8 mouse cellular contexts compared by ENCODE assay signal in genomic region chr10:128731002-128731433, GRCm38 (mm10). TPM values are rescaled to one million over a fixed set of nuclear protein-coding genes. Genes with fewer than 3 reads are reported as not detected.
DNase-seq lines count a peak whose midpoint lies in the region; ATAC-seq and TF ChIP-seq lines count a peak whose summit lies in the region.

No protein-coding gene starts in this region.

- H3K4me2 ChIP-seq in CH12.LX (ENCODE audit: insufficient read depth, low read depth, poor library complexity, severe bottlenecking): no peak overlapping the region
- peak overlapping the region; percentile 56 for H3K4me2 ChIP-seq in heart, embryonic 13.5 days
- H3K4me2 ChIP-seq in kidney, postnatal 0 days (ENCODE audit: low read length): 0 out of 2 replicates have a peak overlapping the region, but pooled peaks have one; percentile 17
- no peak overlapping the region; the same call in 1 of the 2 replicates for H3K4me2 ChIP-seq in neural tube, embryonic 14.5 days (ENCODE audit: low read depth, low read length)

- no peak overlapping the region for H3K27ac ChIP-seq in CH12.LX (ENCODE audit: insufficient read depth, low read depth)
- H3K27ac ChIP-seq in heart, embryonic 13.5 days (replicated peaks): no peak overlapping the region
- no peak overlapping the region for H3K27ac ChIP-seq in kidney, postnatal 0 days
- no peak overlapping the region for H3K27ac ChIP-seq in neural tube, embryonic 14.5 days (ENCODE audit: low read depth, low read length)

- WGBS in heart, embryonic 13.5 days: 19% methylated on average over 10 of the region's 10 CpGs
- 16% methylated on average over 10 of the region's 10 CpGs for WGBS in kidney, postnatal 0 days
- WGBS in neural tube, embryonic 14.5 days: 18% methylated on average over 10 of the region's 10 CpGs

- peaks cover 11% of the 10 kb centered on the region for H3K9me3 ChIP-seq in CH12.LX (replicated peaks; ENCODE audit: low read length)
- no peaks in the 10 kb centered on the region for H3K9me3 ChIP-seq in heart, embryonic 13.5 days
- no peaks in the 10 kb centered on the region for H3K9me3 ChIP-seq in kidney, postnatal 0 days (replicated peaks; ENCODE audit: low read length)
- H3K9me3 ChIP-seq in neural tube, embryonic 14.5 days (ENCODE audit: control insufficient read depth, low read length): no peaks in the 10 kb centered on the region

- peak; percentile 64 for DNase-seq in CH12.LX (ENCODE audit: extremely low read depth)
- peak; percentile 21 for DNase-seq in c-Kit-negative CD71-positive TER-119-positive erythroid progenitor cells, embryonic 14.5 days (ENCODE audit: low read depth, low spot score)
- DNase-seq in fibroblast of lung, adult 2 months (ENCODE audit: low read depth): peak; percentile 32
- peak; percentile 81 for DNase-seq in kidney, postnatal 0 days (ENCODE audit: low spot score)
- DNase-seq in lung, adult 18-20 months: peak; percentile 69 to 76
- peak; percentile 90 for DNase-seq in testis, postnatal 10 days (ENCODE audit: low spot score)

- no peaks in the 10 kb centered on the region for H3K27me3 ChIP-seq in CH12.LX (replicated peaks)
- H3K27me3 ChIP-seq in heart, embryonic 13.5 days (replicated peaks): no peaks in the 10 kb centered on the region
- H3K27me3 ChIP-seq in kidney, postnatal 0 days (ENCODE audit: insufficient read depth, low read length): no peaks in the 10 kb centered on the region
- H3K27me3 ChIP-seq in neural tube, embryonic 14.5 days (ENCODE audit: control insufficient read depth, insufficient read depth, low read length): no peaks in the 10 kb centered on the region

- H3K9ac ChIP-seq in CH12.LX (ENCODE audit: insufficient read depth, low read depth): no peak overlapping the region
- H3K9ac ChIP-seq in heart, embryonic 13.5 days: peak overlapping the region; percentile 52; the same call in 1 of the 2 replicates
- no peak overlapping the region for H3K9ac ChIP-seq in kidney, postnatal 0 days (ENCODE audit: low read depth, low read length)
- no peak overlapping the region for H3K9ac ChIP-seq in neural tube, embryonic 14.5 days (replicated peaks; ENCODE audit: low read depth, low read length)

- dilution Hi-C loops in CH12.LX (cut with MboI; ENCODE audit: extremely low pct_ligation_motif_present, extremely low pct_unique_long_range_greater_than_20kb, low sequenced_read_pairs): no loop called here

- TF ChIP-seq RAD21 in CH12.LX (IDR thresholded peaks at IDR 0.05; ENCODE audit: low read depth, low read length): peak; percentile 71

- peaks cover 2 to 5% of the 10 kb centered on the region in 2 experiments; a peak in 3 of 4 replicates for H3K4me1 ChIP-seq in CH12.LX (ENCODE audit: control insufficient read depth in 1 of 2, insufficient read depth in 2 of 2)
- peaks cover 2% of the 10 kb centered on the region; the same call in 1 of the 2 replicates for H3K4me1 ChIP-seq in heart, embryonic 13.5 days
- no peaks in the 10 kb centered on the region for H3K4me1 ChIP-seq in kidney, postnatal 0 days (replicated peaks; ENCODE audit: insufficient read depth, low read length)
- H3K4me1 ChIP-seq in neural tube, embryonic 14.5 days (ENCODE audit: control insufficient read depth, insufficient read depth, low read length): no peaks in the 10 kb centered on the region

- TF ChIP-seq CTCF in CH12.LX (conservative IDR thresholded peaks at IDR 0.05 in 1 of 2, IDR thresholded peaks at IDR 0.05 in 1 of 2; ENCODE audit: low read depth in 2 of 2, low read length in 2 of 2): peak; percentile 77 to 81
- TF ChIP-seq CTCF in kidney, postnatal 0 days (IDR thresholded peaks at IDR 0.05; ENCODE audit: low read depth): peak; percentile 85

- H3K79me2 ChIP-seq in CH12.LX (replicated peaks; ENCODE audit: control insufficient read depth, extremely low read depth, insufficient read depth, poor library complexity, severe bottlenecking): no peaks in the 10 kb centered on the region

- no peak for ATAC-seq in heart, embryonic 13.5 days (ENCODE audit: extremely low read depth, insufficient number of reproducible peaks, low FRiP score, low TSS enrichment)
- peak; percentile 73; the same call in 1 of the 2 replicates for ATAC-seq in kidney, postnatal 0 days (replicated peaks; ENCODE audit: low FRiP score, low read depth)
- ATAC-seq in neural tube, embryonic 14.5 days (ENCODE audit: low read depth): peak; percentile 28; the same call in 1 of the 2 replicates

- TF ChIP-seq POLR2A in CH12.LX (IDR thresholded peaks at IDR 0.05; ENCODE audit: low read depth, low read length): no peak

- H3K36me3 ChIP-seq in CH12.LX (replicated peaks in 1 of 2; ENCODE audit: control insufficient read depth in 1 of 2, insufficient read depth in 1 of 2, low read length in 1 of 2): peaks cover 20 to 61% of the 10 kb centered on the region in 2 experiments
- H3K36me3 ChIP-seq in heart, embryonic 13.5 days: peaks cover 20% of the 10 kb centered on the region
- peaks cover 5% of the 10 kb centered on the region; the same call in 1 of the 2 replicates for H3K36me3 ChIP-seq in kidney, postnatal 0 days (ENCODE audit: insufficient read depth, low read length)
- H3K36me3 ChIP-seq in neural tube, embryonic 14.5 days (ENCODE audit: control insufficient read depth, insufficient read depth, low read length): no peaks in the 10 kb centered on the region

- TF ChIP-seq EP300 in CH12.LX (IDR thresholded peaks at IDR 0.05; ENCODE audit: low read length): no peak

- in situ Hi-C loops in CH12.LX (cut with MboI; ENCODE audit: low pct_ligation_motif_present, low pct_unique_long_range_greater_than_20kb, low sequenced_read_pairs): loop anchor here (5.0 kb wide), 1 partner anchor 161 kb away; the partner anchor contains the start of gene Gdf11

- no peak overlapping the region for H3K4me3 ChIP-seq in CH12.LX (replicated peaks in 1 of 3; ENCODE audit: low read depth in 2 of 3, low read length in 2 of 3, poor library complexity in 1 of 3)
- H3K4me3 ChIP-seq in heart, embryonic 13.5 days: peak overlapping the region; percentile 15; the same call in 1 of the 2 replicates
- no peak overlapping the region for H3K4me3 ChIP-seq in kidney, postnatal 0 days (replicated peaks; ENCODE audit: low read depth, low read length)
- H3K4me3 ChIP-seq in neural tube, embryonic 14.5 days (ENCODE audit: low read depth, low read length): no peak overlapping the region

TF ChIP-seq in CH12.LX, 34 proteins besides CTCF, POLR2A, EP300 and RAD21 (continues in another document):
- TF ChIP-seq RCOR1 (conservative IDR thresholded peaks at IDR 0.05; ENCODE audit: low read depth, low read length): no peak
- peak; percentile 84 for TF ChIP-seq SMC3 (IDR thresholded peaks at IDR 0.05; ENCODE audit: low read depth, low read length)
- no peak for TF ChIP-seq CHD2 (IDR thresholded peaks at IDR 0.05; ENCODE audit: low read length)
- TF ChIP-seq GABPA (IDR thresholded peaks at IDR 0.05; ENCODE audit: insufficient replicate concordance, low read depth, low read length): no peak
- TF ChIP-seq ZKSCAN1 (IDR thresholded peaks at IDR 0.05; ENCODE audit: borderline replicate concordance, low read depth, low read length): no peak
- TF ChIP-seq UBTF (IDR thresholded peaks at IDR 0.05; ENCODE audit: low read depth, low read length): no peak
- no peak for TF ChIP-seq TBP (conservative IDR thresholded peaks at IDR 0.05; ENCODE audit: low read depth, low read length)
- no peak for TF ChIP-seq TCF12 (IDR thresholded peaks at IDR 0.05; ENCODE audit: low read depth, low read length)
- 0 out of 2 replicates have a peak, but pooled peaks have one; percentile 18 for TF ChIP-seq MEF2A (IDR thresholded peaks at IDR 0.05; ENCODE audit: borderline replicate concordance, low read depth, low read length)
- TF ChIP-seq ZNF384 (IDR thresholded peaks at IDR 0.05; ENCODE audit: low read depth, low read length): peak; percentile 78

RNA-seq across cellular contexts. Expression of gene Dgka, which starts 13.6 kb away (rescaled TPM):
- total RNA-seq in CH12.LX (2012; rRNA removed) (5.9 and 6.6 TPM in 2 replicates), CH12.LX (2014; rRNA removed) (3.4 TPM in 2 replicates)
- polyA plus RNA-seq in CH12.LX (2012; ENCODE audit: insufficient read length, low read depth): 9.0 and 9.5 TPM in 2 replicates
- polyA plus RNA-seq in heart, embryonic 13.5 days (2015; fragmentation: Nextera tagmentation; extraction: Ambion mirVana): 4.8 and 5.0 TPM in 2 replicates
- polyA plus RNA-seq in kidney, postnatal 0 days (2015; fragmentation: Nextera tagmentation; extraction: Ambion mirVana): 5.4 and 6.4 TPM in 2 replicates
- 7.8 and 9.2 TPM in 2 replicates for polyA plus RNA-seq in neural tube, embryonic 14.5 days (2014; fragmentation: Nextera tagmentation; extraction: Ambion mirVana)

RNA-seq across cellular contexts. Expression of gene Pym1, which starts 16.7 kb away (rescaled TPM):
- total RNA-seq in CH12.LX (2012; rRNA removed) (52.8 and 63.1 TPM in 2 replicates), CH12.LX (2014; rRNA removed) (84.9 and 87.8 TPM in 2 replicates)
- 75.6 and 86.6 TPM in 2 replicates for polyA plus RNA-seq in CH12.LX (2012; ENCODE audit: insufficient read length, low read depth)
- polyA plus RNA-seq in heart, embryonic 13.5 days (2015; fragmentation: Nextera tagmentation; extraction: Ambion mirVana): 22.1 and 22.7 TPM in 2 replicates
- polyA plus RNA-seq in kidney, postnatal 0 days (2015; fragmentation: Nextera tagmentation; extraction: Ambion mirVana): 35.0 and 36.3 TPM in 2 replicates
- polyA plus RNA-seq in neural tube, embryonic 14.5 days (2014; fragmentation: Nextera tagmentation; extraction: Ambion mirVana): 36.0 and 41.9 TPM in 2 replicates

RNA-seq across cellular contexts. Expression of gene Cdk2, which starts 26.2 kb away (rescaled TPM):
- total RNA-seq in CH12.LX (2012; rRNA removed): 38.9 and 47.1 TPM in 2 replicates
- total RNA-seq in CH12.LX (2014; rRNA removed): 79.3 and 86.9 TPM in 2 replicates
- 75.3 and 89.2 TPM in 2 replicates for polyA plus RNA-seq in CH12.LX (2012; ENCODE audit: insufficient read length, low read depth)
- polyA plus RNA-seq in heart, embryonic 13.5 days (2015; fragmentation: Nextera tagmentation; extraction: Ambion mirVana): 86.6 and 92.0 TPM in 2 replicates
- polyA plus RNA-seq in kidney, postnatal 0 days (2015; fragmentation: Nextera tagmentation; extraction: Ambion mirVana): 55.9 and 66.3 TPM in 2 replicates
- polyA plus RNA-seq in neural tube, embryonic 14.5 days (2014; fragmentation: Nextera tagmentation; extraction: Ambion mirVana): 8.6 and 15.9 TPM in 2 replicates

RNA-seq across cellular contexts. Expression of gene Pmel, which starts 27.0 kb away (rescaled TPM):
- total RNA-seq in CH12.LX (2012; rRNA removed) (7.1 and 7.6 TPM in 2 replicates), CH12.LX (2014; rRNA removed) (5.3 and 5.5 TPM in 2 replicates)
- 8.8 and 9.4 TPM in 2 replicates for polyA plus RNA-seq in CH12.LX (2012; ENCODE audit: insufficient read length, low read depth)
- polyA plus RNA-seq in heart, embryonic 13.5 days (2015; fragmentation: Nextera tagmentation; extraction: Ambion mirVana): 1.6 and 2.6 TPM in 2 replicates
- 1.5 and 2.0 TPM in 2 replicates for polyA plus RNA-seq in kidney, postnatal 0 days (2015; fragmentation: Nextera tagmentation; extraction: Ambion mirVana)
- polyA plus RNA-seq in neural tube, embryonic 14.5 days (2014; fragmentation: Nextera tagmentation; extraction: Ambion mirVana): 0.63 and 0.99 TPM in 2 replicates

RNA-seq across cellular contexts. Expression of gene Rab5b, which starts 35.0 kb away (rescaled TPM):
- total RNA-seq in CH12.LX (2012; rRNA removed) (22.0 and 27.4 TPM in 2 replicates), CH12.LX (2014; rRNA removed) (28.9 and 34.4 TPM in 2 replicates)
- 20.4 and 20.6 TPM in 2 replicates for polyA plus RNA-seq in CH12.LX (2012; ENCODE audit: insufficient read length, low read depth)
- polyA plus RNA-seq in heart, embryonic 13.5 days (2015; fragmentation: Nextera tagmentation; extraction: Ambion mirVana): 60.4 and 62.1 TPM in 2 replicates
- 57.9 and 61.7 TPM in 2 replicates for polyA plus RNA-seq in kidney, postnatal 0 days (2015; fragmentation: Nextera tagmentation; extraction: Ambion mirVana)
- polyA plus RNA-seq in neural tube, embryonic 14.5 days (2014; fragmentation: Nextera tagmentation; extraction: Ambion mirVana): 87.4 and 98.6 TPM in 2 replicates

Comparison
In these comparisons a context has a peak if more than half of its experiments do, and no peak if none do; other contexts are left out.
1. DNase-seq: peak in every context shown above with its lines; median percentile 90 in testis, postnatal 10 days; 81 in kidney, postnatal 0 days; 72 in lung, adult 18-20 months; 64 in CH12.LX; 32 in fibroblast of lung, adult 2 months; 21 in c-Kit-negative CD71-positive TER-119-positive erythroid progenitor cells, embryonic 14.5 days.
2. H3K4me2 ChIP-seq: peak in heart, embryonic 13.5 days (single experiment) and kidney, postnatal 0 days (single experiment); none in CH12.LX (single experiment) and neural tube, embryonic 14.5 days (single experiment).